Mouse (Mus musculus) ovary, postnatal 14 days (tissue): ENCODE measurements around the gene Atl3.

Source experiments
- DNase-seq: peaks from one replicate; pipeline ENCODE4 v3.0.0; 2022; ENCODE audit warnings: low spot score

Atl3 gene

GRCm38 (mm10) chr19:7559986-7560385 is 66.1 kb downstream of the Atl3 start:
- no peak for DNase-seq

- DNase-seq: no peak
Measured at GRCm38 (mm10) chr19:7561456-7561855, 67.6 kb downstream of the Atl3 start.

GRCm38 (mm10) chr19:7562601-7563129 is 68.8 kb downstream of the Atl3 start:
- no peak for DNase-seq

- DNase-seq: no peak
Measured at GRCm38 (mm10) chr19:7563676-7564075, 69.8 kb downstream of the Atl3 start.

GRCm38 (mm10) chr19:7564457-7564856 is 70.6 kb downstream of the Atl3 start:
- no peak for DNase-seq

- no peak for DNase-seq
Measured at GRCm38 (mm10) chr19:7566826-7567225, 73.0 kb downstream of the Atl3 start.

- DNase-seq: no peak
Measured at GRCm38 (mm10) chr19:7568364-7568763, 74.5 kb downstream of the Atl3 start.

GRCm38 (mm10) chr19:7569650-7570049 is 75.8 kb downstream of the Atl3 start:
- DNase-seq: no peak

- no peak for DNase-seq
Measured at GRCm38 (mm10) chr19:7576180-7576579, 82.3 kb downstream of the Atl3 start.

- DNase-seq: no peak
Measured at GRCm38 (mm10) chr19:7577710-7578109, 83.9 kb downstream of the Atl3 start.

GRCm38 (mm10) chr19:7581042-7581441 is 87.2 kb downstream of the Atl3 start:
- no peak for DNase-seq

GRCm38 (mm10) chr19:7583101-7583500 is 89.3 kb downstream of the Atl3 start:
- no peak for DNase-seq

- no peak for DNase-seq
Measured at GRCm38 (mm10) chr19:7583599-7583998, 89.8 kb downstream of the Atl3 start.

- DNase-seq: no peak
Measured at GRCm38 (mm10) chr19:7585279-7585678, 91.4 kb downstream of the Atl3 start.

GRCm38 (mm10) chr19:7585764-7586163 is 91.9 kb downstream of the Atl3 start:
- no peak for DNase-seq
